In the genomic region with DNA sequence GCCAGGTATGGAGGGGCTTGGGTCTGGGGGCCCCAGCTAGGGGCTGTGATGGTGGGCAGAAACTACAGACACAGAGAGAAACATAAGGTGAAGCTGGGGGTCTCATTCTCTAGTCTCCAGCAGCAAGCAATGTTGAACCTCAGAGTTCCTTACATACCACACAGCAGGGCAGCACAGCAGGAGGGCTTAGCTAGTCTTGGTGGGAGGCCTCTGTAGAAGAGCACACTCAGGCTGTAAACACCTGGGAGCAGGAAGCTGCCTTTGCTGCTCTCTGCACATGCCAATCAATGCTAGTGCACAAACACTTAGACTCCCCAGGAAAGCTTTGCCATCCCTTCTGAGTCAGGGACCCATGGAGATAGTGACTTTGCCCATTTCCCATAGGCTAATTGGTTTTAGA, we compare ENCODE assay signal across 27 mouse cellular contexts. TPM values are rescaled to one million over a fixed set of nuclear protein-coding genes. Genes with fewer than 3 reads are reported as not detected.
A peak's percentile ranks its signal among the peaks of the same experiment; 100 is the strongest.
DNase-seq lines count a peak whose midpoint lies in the region; ATAC-seq and TF ChIP-seq lines count a peak whose summit lies in the region.
"Had no signal": no experiment of that assay in that cellular context is flagged by ENCODE, and none has a peak within 500 bp of the region (broad histone marks: within the 10 kb centered on the region; RNA-seq: fewer than 3 reads in every experiment).

No protein-coding gene starts in this region.

- no peaks in the 10 kb centered on the region for H3K27me3 ChIP-seq in forebrain, embryonic 10.5 days (ENCODE audit: poor library complexity, severe bottlenecking)
- H3K27me3 ChIP-seq in forebrain, embryonic 11.5 days (ENCODE audit: control insufficient read depth, insufficient read depth, low read length) = no peaks in the 10 kb centered on the region
- no peaks in the 10 kb centered on the region for H3K27me3 ChIP-seq in Patski
- no peaks in the 10 kb centered on the region for H3K27me3 ChIP-seq in kidney, embryonic 15.5 days
- H3K27me3 ChIP-seq in thymus, adult 2 months (ENCODE audit: control insufficient read depth, insufficient read depth, low read length) = no peaks in the 10 kb centered on the region
- H3K27me3 ChIP-seq: embryonic facial prominence, embryonic 15.5 days; hindbrain, embryonic 13.5 days; limb, embryonic 13.5 days; lung, embryonic 15.5 days; stomach, embryonic 15.5 days had no signal

- H3K9ac ChIP-seq in forebrain, embryonic 11.5 days (ENCODE audit: low read length) = no peak overlapping the region
- no peak overlapping the region for H3K9ac ChIP-seq in kidney, embryonic 15.5 days
- H3K9ac ChIP-seq: embryonic facial prominence, embryonic 15.5 days; hindbrain, embryonic 13.5 days; limb, embryonic 13.5 days; lung, embryonic 15.5 days; stomach, embryonic 15.5 days had no signal

- CTCF ChIA-PET in Patski (lab: Charles Lee) = interaction anchor here (0.7 to 1.8 kb wide), 7 partner anchors 13 to 176 kb away, joined by 3 to 5 read pairs (median 3); no protein-coding TSS in a partner anchor

- in situ Hi-C loops in Patski (cut with MboI; ENCODE audit: low pct_unique_long_range_greater_than_20kb) = no loop called here

- 0 out of 2 replicates have a peak overlapping the region, but pooled peaks have one; percentile 5 for H3K27ac ChIP-seq in forebrain, embryonic 10.5 days
- H3K27ac ChIP-seq in forebrain, embryonic 11.5 days (ENCODE audit: low read depth, low read length) = no peak overlapping the region
- peak overlapping the region; percentile 83 for H3K27ac ChIP-seq in left cerebral cortex, adult 2 months
- no peak overlapping the region for H3K27ac ChIP-seq in kidney, embryonic 15.5 days
- no peak overlapping the region for H3K27ac ChIP-seq in thymus, adult 2 months (ENCODE audit: control insufficient read depth, insufficient read depth, low read length)
- H3K27ac ChIP-seq: embryonic facial prominence, embryonic 15.5 days; hindbrain, embryonic 13.5 days; limb, embryonic 13.5 days; lung, embryonic 15.5 days; stomach, embryonic 15.5 days had no signal

- no peak for DNase-seq in forebrain, embryonic 10.5 days (ENCODE audit: extremely low spot score, low spot score)
- DNase-seq in forebrain, embryonic 11.5 days (ENCODE audit: low spot score) = no peak
- DNase-seq in left cerebral cortex, adult 2 months (ENCODE audit: extremely low spot score in 1 of 2, low spot score in 2 of 2) = no peak
- no peak for DNase-seq in left cerebral cortex, adult 11 months (ENCODE audit: low spot score)
- no peak for DNase-seq in Patski (ENCODE audit: low read depth, low spot score)
- DNase-seq in thymus, adult 2 months = no peak
- DNase-seq: adrenal gland, postnatal 14 days; cerebellum, adult 11-12 months; cerebellum, adult 9-11 months; gastrocnemius, postnatal 36 days; heart, postnatal 36 days; kidney, adult 8-10 months; kidney, postnatal 10 days; right cerebral cortex, postnatal 25 days; thymus, postnatal 14 days had no signal

- ATAC-seq in forebrain, embryonic 11.5 days (replicated peaks; ENCODE audit: low FRiP score) = no peak
- ATAC-seq in Patski = peak; percentile 64
- no peak for ATAC-seq in kidney, embryonic 15.5 days (replicated peaks; ENCODE audit: low FRiP score)
- ATAC-seq: forebrain, embryonic 14.5 days; intestine, embryonic 16.5 days had no signal

- intact Hi-C loops in left cerebral cortex, adult 2 months (cut with DNase I) = loop anchor here (2.0 to 5.0 kb wide), 2 partner anchors 36 to 37 kb away; no protein-coding TSS in a partner anchor

- H3K9me3 ChIP-seq in forebrain, embryonic 10.5 days = no peaks in the 10 kb centered on the region
- H3K9me3 ChIP-seq in forebrain, embryonic 11.5 days (ENCODE audit: control insufficient read depth, low read length) = no peaks in the 10 kb centered on the region
- H3K9me3 ChIP-seq in kidney, embryonic 15.5 days (replicated peaks) = no peaks in the 10 kb centered on the region; the same call in 1 of the 2 replicates
- H3K9me3 ChIP-seq: embryonic facial prominence, embryonic 15.5 days; hindbrain, embryonic 13.5 days; limb, embryonic 13.5 days; lung, embryonic 15.5 days; stomach, embryonic 15.5 days had no signal

- H3K36me3 ChIP-seq in forebrain, embryonic 10.5 days (replicated peaks) = no peaks in the 10 kb centered on the region
- H3K36me3 ChIP-seq in forebrain, embryonic 11.5 days (ENCODE audit: control insufficient read depth, insufficient read depth, low read length) = no peaks in the 10 kb centered on the region
- H3K36me3 ChIP-seq in kidney, embryonic 15.5 days = no peaks in the 10 kb centered on the region
- H3K36me3 ChIP-seq in thymus, adult 2 months (ENCODE audit: control insufficient read depth, insufficient read depth, low read length) = no peaks in the 10 kb centered on the region
- H3K36me3 ChIP-seq: embryonic facial prominence, embryonic 15.5 days; limb, embryonic 13.5 days; lung, embryonic 15.5 days; stomach, embryonic 15.5 days had no signal

- H3K4me3 ChIP-seq in forebrain, embryonic 10.5 days = no peak overlapping the region
- H3K4me3 ChIP-seq in forebrain, embryonic 11.5 days (ENCODE audit: low read depth, low read length) = no peak overlapping the region
- H3K4me3 ChIP-seq in left cerebral cortex, adult 2 months = no peak overlapping the region
- no peak overlapping the region for H3K4me3 ChIP-seq in kidney, embryonic 15.5 days (replicated peaks)
- no peak overlapping the region for H3K4me3 ChIP-seq in thymus, adult 2 months (ENCODE audit: control insufficient read depth, insufficient read depth, low read length)
- H3K4me3 ChIP-seq: embryonic facial prominence, embryonic 15.5 days; hindbrain, embryonic 13.5 days; limb, embryonic 13.5 days; lung, embryonic 15.5 days; stomach, embryonic 15.5 days had no signal

- no peak for TF ChIP-seq POLR2A in thymus, adult 2 months (IDR thresholded peaks at IDR 0.05; ENCODE audit: control insufficient read depth, extremely low read depth, insufficient read depth, low read length, poor library complexity)

- no peak overlapping the region for H3K4me2 ChIP-seq in forebrain, embryonic 11.5 days (ENCODE audit: low read depth, low read length, severe bottlenecking)
- no peak overlapping the region for H3K4me2 ChIP-seq in kidney, embryonic 15.5 days
- H3K4me2 ChIP-seq: embryonic facial prominence, embryonic 15.5 days; hindbrain, embryonic 13.5 days; limb, embryonic 13.5 days; liver, embryonic 11.5 days; lung, embryonic 15.5 days; midbrain, embryonic 11.5 days; stomach, embryonic 15.5 days had no signal

- POLR2A ChIA-PET in Patski (lab: Charles Lee) = no interaction called here

- TF ChIP-seq CTCF in left cerebral cortex, adult 2 months (IDR thresholded peaks at IDR 0.05) = no peak
- no peak for TF ChIP-seq CTCF in Patski (IDR thresholded peaks at IDR 0.05)
- no peak for TF ChIP-seq CTCF in thymus, adult 2 months (IDR thresholded peaks at IDR 0.05; ENCODE audit: borderline replicate concordance, control insufficient read depth, extremely low read depth, insufficient read depth, low read length, poor library complexity)

- peaks cover 25% of the 10 kb centered on the region for H3K4me1 ChIP-seq in forebrain, embryonic 10.5 days
- H3K4me1 ChIP-seq in forebrain, embryonic 11.5 days (replicated peaks; ENCODE audit: control insufficient read depth, insufficient read depth, low read length) = peaks cover 3% of the 10 kb centered on the region; the same call in 1 of the 2 replicates
- no peaks in the 10 kb centered on the region for H3K4me1 ChIP-seq in kidney, embryonic 15.5 days
- H3K4me1 ChIP-seq in thymus, adult 2 months (replicated peaks; ENCODE audit: control insufficient read depth, insufficient read depth, low read length) = no peaks in the 10 kb centered on the region
- H3K4me1 ChIP-seq: lung, embryonic 15.5 days; stomach, embryonic 15.5 days had no signal

RNA-seq across cellular contexts. Expression of gene Dclk1, which starts 38.3 kb away (rescaled TPM):
- 40.3 and 47.6 TPM in 2 replicates for polyA plus RNA-seq in forebrain, embryonic 10.5 days (2016; fragmentation: Nextera tagmentation; extraction: Ambion mirVana)
- 77.5 and 83.3 TPM in 2 replicates for polyA plus RNA-seq in forebrain, embryonic 11.5 days (2014; fragmentation: Nextera tagmentation; extraction: Ambion mirVana)
- 100 to 1,000 TPM; 871 to 963 TPM for total RNA-seq in left cerebral cortex, adult 2 months (2021)
- 16.7 TPM for polyA plus RNA-seq in Patski (2021)
- polyA plus RNA-seq in kidney, embryonic 15.5 days (2015; fragmentation: Nextera tagmentation; extraction: Ambion mirVana) = 24.6 and 31.3 TPM in 2 replicates
- polyA plus RNA-seq in thymus, adult 2 months (2012; rRNA removed) = 1.6 and 1.9 TPM in 2 replicates
- total RNA-seq: megakaryocyte progenitor cell, adult 5-6 weeks; monocyte, adult 5-6 weeks had no signal

Comparison
In these comparisons a context has a peak if more than half of its experiments do, and no peak if none do; other contexts are left out.
1. H3K27ac ChIP-seq: peak in forebrain, embryonic 10.5 days (single experiment) and left cerebral cortex, adult 2 months (single experiment); none in forebrain, embryonic 11.5 days (single experiment), kidney, embryonic 15.5 days (single experiment) and thymus, adult 2 months (single experiment).